Mouse (Mus musculus) heart, embryonic 14.5 days (tissue): ENCODE data around the gene Ugt1a6b. TPM values are rescaled to one million over a fixed set of nuclear protein-coding genes. Genes with fewer than 3 reads are reported as not detected.
A peak's percentile ranks its signal among the peaks of the same experiment; 100 is the strongest.

Source experiments
- ATAC-seq: fragments of 200-750 bp; cut with Nextera tagmentation; 2 replicates; pipeline ENCODE4 v1.8.0; 2017; ENCODE audit warnings: low read depth, moderate TSS enrichment; ENCODE audit not compliant: insufficient number of reproducible peaks, insufficient read depth, low FRiP score
- H3K27ac ChIP-seq, 2 experiments: fragments of 200-500 bp in 1 of 2; fragments of 300-500 bp in 1 of 2; sonication (generic) in 1 of 2; replicated peaks in 1 of 2; 2 replicates each; pipeline ENCODE4 v1.5.1; 2012 to 2014; ENCODE audit warnings: low read depth in 2 of 2, low read length in 2 of 2, control low read depth in 1 of 2, mild to moderate bottlenecking in 1 of 2, mixed read lengths in 1 of 2; ENCODE audit not compliant: control insufficient read depth in 1 of 2, insufficient read depth in 1 of 2
- H3K27me3 ChIP-seq: fragments of 300-500 bp; sonication (generic); 2 replicates; pipeline ENCODE4 v1.6.1; 2014; ENCODE audit warnings: mild to moderate bottlenecking, low read length, control low read depth; ENCODE audit not compliant: control insufficient read depth, insufficient read depth
- H3K36me3 ChIP-seq: fragments of 300-500 bp; sonication (generic); 2 replicates; pipeline ENCODE4 v1.6.1; 2014; ENCODE audit warnings: mild to moderate bottlenecking, control low read depth, low read length, mixed read lengths; ENCODE audit not compliant: control insufficient read depth, insufficient read depth
- H3K4me1 ChIP-seq, 2 experiments: fragments of 200-500 bp in 1 of 2; fragments of 300-500 bp in 1 of 2; sonication (generic) in 1 of 2; 2 replicates each; pipeline ENCODE4 v1.6.1; 2012 to 2014; ENCODE audit warnings: low read length in 2 of 2, control low read depth in 1 of 2, mixed read lengths in 1 of 2; ENCODE audit not compliant: control insufficient read depth in 2 of 2, insufficient read depth in 2 of 2
- H3K4me2 ChIP-seq: fragments of 300-500 bp; sonication (generic); 2 replicates; pipeline ENCODE4 v1.6.1; 2014; ENCODE audit warnings: mild to moderate bottlenecking, low read length
- H3K4me3 ChIP-seq, 2 experiments: fragments of 200-500 bp in 1 of 2; fragments of 300-500 bp in 1 of 2; sonication (generic) in 1 of 2; 2 replicates each; pipeline ENCODE4 v1.5.1; 2012 to 2014; ENCODE audit warnings: low read length in 2 of 2, mild to moderate bottlenecking in 2 of 2, control low read depth in 1 of 2, low read depth in 1 of 2, moderate library complexity in 1 of 2; ENCODE audit not compliant: control insufficient read depth in 1 of 2, insufficient read depth in 1 of 2
- H3K9ac ChIP-seq: fragments of 300-500 bp; sonication (generic); 2 replicates; pipeline ENCODE4 v1.6.1; 2014; ENCODE audit warnings: mild to moderate bottlenecking, low read length
- H3K9me3 ChIP-seq: fragments of 300-500 bp; sonication (generic); 2 replicates; pipeline ENCODE4 v1.6.1; 2016; ENCODE audit warnings: low read length, control low read depth; ENCODE audit not compliant: control insufficient read depth
- WGBS: fragments of 180-500 bp; shearing (Covaris S2); extraction: QIAGEN DNeasy Blood & Tissue Kit; methylation state at CpG from one replicate; pipeline ENCODE4 v1.1.7; 2014; 5-methylcytosine and 5-hydroxymethylcytosine counted together
- polyA plus RNA-seq: library from polyadenylated mRNA; unstranded; fragments of >200 nt; fragmentation: Nextera tagmentation; extraction: Ambion mirVana; gene quantifications from 2 replicates; pipeline ENCODE4 v1.2.1, GENCODE M21; 2014

Gene Ugt1a6b
- polyA plus RNA-seq, 1 experiment from 2014 or later, result not detected

DNA sequence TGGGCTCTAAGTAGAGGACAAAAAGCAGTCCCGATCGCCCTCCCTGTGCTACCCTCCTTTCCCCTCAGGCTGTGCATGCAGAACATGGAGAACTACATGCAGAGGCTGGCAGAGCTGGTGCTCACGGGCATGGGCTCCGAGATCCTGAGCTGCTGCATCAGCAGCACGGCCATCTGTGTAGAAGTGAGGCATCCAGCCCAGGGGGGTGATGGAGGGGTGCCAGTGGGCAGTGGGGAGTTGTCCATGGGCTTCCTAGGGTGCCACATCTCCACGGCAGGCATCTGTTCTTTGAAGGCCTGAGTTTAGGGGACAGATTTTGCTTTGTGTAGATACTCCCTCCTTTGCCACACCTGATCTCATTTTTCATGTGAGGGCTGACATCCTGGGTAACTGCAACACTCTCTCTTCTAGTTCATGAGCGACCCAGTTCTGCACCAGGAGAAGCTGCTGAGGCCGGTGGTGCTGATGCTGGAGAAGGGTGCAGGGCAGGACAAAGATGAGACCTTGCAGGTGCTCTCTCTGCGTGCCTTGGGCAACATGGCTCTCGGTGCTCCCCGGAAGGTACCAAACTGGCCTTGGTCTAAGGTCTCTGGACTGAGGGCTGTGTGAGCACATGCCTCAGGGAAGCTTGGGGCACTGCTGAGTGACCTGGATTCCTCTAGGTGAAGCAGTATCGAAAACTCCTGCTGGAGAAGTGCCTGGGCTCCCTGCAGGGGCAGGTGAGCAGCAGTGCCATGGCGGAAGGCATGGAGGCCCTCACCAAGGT, 153.1 kb downstream of the Ugt1a6b start:
- no peak overlapping the region for H3K4me2 ChIP-seq
- no peak overlapping the region for H3K4me3 ChIP-seq
- no peak overlapping the region for H3K9ac ChIP-seq
- peaks cover 56% of the 10 kb centered on the region for H3K9me3 ChIP-seq
- 74% methylated on average over 13 of the region's 13 CpGs for WGBS
- H3K36me3 ChIP-seq, result peaks cover 12% of the 10 kb centered on the region
- H3K27me3 ChIP-seq, result no peaks in the 10 kb centered on the region
- H3K4me1 ChIP-seq, result peaks cover 6 to 7% of the 10 kb centered on the region in 2 experiments
- H3K27ac ChIP-seq, result no peak overlapping the region
- ATAC-seq, result no peak

DNA sequence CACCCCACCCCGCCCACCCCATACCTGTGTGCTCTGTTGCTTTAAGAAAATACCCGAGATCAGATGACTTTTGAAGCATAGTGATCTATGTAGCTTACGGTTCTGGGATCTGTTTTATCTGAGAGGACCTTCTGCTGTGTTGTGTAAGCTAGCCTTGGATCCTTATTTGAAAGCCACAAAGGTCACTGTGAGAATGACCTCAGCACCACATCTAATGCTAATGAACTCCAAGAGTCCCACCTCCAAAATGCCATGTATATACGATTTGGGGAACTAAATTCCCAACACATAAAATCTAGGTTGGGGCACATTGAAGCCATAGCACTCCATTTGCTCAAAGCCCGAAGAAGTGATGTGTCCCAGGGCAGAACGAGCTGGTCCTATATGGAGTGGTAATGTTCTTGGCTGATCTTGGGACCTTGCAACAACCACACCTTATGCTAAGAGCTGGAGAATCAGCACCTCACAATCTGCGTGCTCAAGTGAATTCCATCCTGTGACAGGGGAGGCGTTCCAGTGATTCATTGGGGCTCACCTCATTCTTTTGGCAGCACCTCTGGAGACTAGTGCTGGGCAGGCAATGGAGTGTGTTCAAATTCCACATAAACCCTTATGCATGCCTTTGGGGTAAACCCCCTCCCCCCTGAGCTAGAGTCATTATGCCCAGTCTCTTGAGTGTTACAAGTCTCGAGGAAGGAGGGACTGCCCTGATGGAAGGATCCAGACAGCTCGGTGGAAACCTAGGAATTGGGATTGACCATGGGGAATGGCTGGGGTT, 154.0 kb downstream of the Ugt1a6b start:
- no peak overlapping the region for H3K4me2 ChIP-seq
- H3K9me3 ChIP-seq, result peaks cover 50% of the 10 kb centered on the region
- no peak overlapping the region for H3K27ac ChIP-seq
- WGBS, result 71% methylated on average over 10 of the region's 10 CpGs
- no peaks in the 10 kb centered on the region for H3K27me3 ChIP-seq
- H3K4me3 ChIP-seq, result no peak overlapping the region
- ATAC-seq, result no peak
- H3K4me1 ChIP-seq, result peaks cover 7 to 12% of the 10 kb centered on the region in 2 experiments
- peaks cover 21% of the 10 kb centered on the region for H3K36me3 ChIP-seq
- no peak overlapping the region for H3K9ac ChIP-seq

DNA sequence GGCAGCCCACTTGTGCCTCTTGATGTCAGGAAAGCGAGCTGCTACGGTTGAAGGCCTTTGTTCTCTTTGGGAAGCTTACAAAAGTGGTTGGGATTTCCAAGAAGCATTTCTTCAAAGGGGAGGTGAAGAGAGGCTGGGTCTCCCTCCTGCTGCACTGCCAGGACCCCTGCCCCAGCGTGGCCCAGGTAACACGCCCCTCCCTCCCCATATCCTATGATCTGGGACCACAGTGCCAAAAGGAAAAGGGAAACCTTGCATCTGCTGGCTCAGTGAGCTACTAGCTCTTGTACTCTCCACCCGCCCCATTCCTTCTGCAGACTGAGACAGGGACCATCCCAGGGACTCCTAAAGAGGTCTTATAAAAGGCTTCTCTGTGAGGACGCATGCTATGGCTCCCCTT, 154.6 kb downstream of the Ugt1a6b start:
- no peak overlapping the region for H3K4me3 ChIP-seq
- peaks cover 44% of the 10 kb centered on the region for H3K9me3 ChIP-seq
- peaks cover 27% of the 10 kb centered on the region for H3K36me3 ChIP-seq
- no peak overlapping the region for H3K4me2 ChIP-seq
- ATAC-seq, result no peak
- peaks cover 7 to 18% of the 10 kb centered on the region in 2 experiments for H3K4me1 ChIP-seq
- 76% methylated on average over 6 of the region's 6 CpGs for WGBS
- H3K9ac ChIP-seq, result no peak overlapping the region
- H3K27ac ChIP-seq, result no peak overlapping the region
- H3K27me3 ChIP-seq, result no peaks in the 10 kb centered on the region

DNA sequence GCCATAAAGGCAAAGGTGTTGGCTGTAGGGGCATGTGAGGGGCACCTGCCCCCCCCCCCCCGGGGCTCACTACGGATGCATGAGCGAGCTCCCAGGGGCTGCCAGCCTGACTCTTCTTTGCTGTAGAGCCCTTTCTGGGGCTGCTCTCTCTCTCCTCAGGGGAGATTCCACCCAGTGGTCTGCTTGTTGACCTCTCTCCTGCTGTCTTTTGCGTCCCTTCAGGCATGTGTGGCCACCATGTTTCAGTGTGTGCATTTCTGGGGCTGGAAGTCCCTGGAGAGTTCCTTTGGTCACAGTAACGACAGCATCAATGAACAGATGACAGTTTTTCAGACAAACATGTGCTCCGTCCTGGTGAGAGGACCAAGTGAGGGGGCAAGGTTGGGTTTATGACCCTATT, 155.3 kb downstream of the Ugt1a6b start:
- H3K36me3 ChIP-seq, result peaks cover 34% of the 10 kb centered on the region
- WGBS, result 68% methylated on average over 6 of the region's 6 CpGs
- no peaks in the 10 kb centered on the region for H3K27me3 ChIP-seq
- H3K9me3 ChIP-seq, result peaks cover 37% of the 10 kb centered on the region
- no peak overlapping the region for H3K27ac ChIP-seq
- ATAC-seq, result no peak
- no peak overlapping the region for H3K4me3 ChIP-seq
- peaks cover 7 to 22% of the 10 kb centered on the region in 2 experiments for H3K4me1 ChIP-seq
- H3K4me2 ChIP-seq, result no peak overlapping the region
- H3K9ac ChIP-seq, result no peak overlapping the region

DNA sequence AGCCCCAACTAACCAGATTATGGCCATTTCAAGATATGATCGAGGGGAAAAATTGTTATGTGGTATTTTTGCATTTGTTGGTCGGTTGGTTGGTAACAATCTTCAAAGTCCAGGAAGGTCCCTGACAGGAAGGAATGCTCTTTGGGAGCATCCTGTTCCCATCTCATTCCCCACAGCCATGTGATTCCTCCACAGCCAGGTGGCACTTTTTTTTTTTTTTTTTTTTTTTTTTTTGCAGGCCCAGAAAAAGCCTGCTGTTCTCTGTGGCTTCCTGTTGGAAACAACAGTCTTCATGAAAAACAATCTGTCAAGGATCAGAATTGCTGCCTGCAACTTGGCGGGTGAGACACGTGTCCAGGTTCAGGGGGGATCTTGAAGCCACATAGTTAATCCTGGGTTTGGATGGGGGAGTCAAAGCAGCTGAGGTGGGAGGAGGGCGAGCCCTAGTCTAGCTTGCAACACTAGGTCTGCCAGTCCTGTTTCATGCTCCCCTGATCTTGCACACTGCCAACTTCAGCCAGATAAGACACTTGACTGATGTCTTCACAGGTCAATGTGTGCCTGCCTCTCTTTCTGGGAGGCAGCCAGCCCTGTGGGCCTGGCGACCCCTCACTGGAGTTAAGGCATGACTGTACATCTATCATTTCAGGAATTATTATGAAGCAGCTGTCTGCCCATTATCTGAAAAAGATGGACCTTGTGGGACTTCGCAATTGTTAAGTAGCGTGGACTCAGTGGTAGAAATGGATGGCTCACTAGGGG, 156.0 kb downstream of the Ugt1a6b start:
- Histone ChIP-seq H3K9ac (0 out of 2 replicates have a peak overlapping the region, but pooled peaks have one; percentile 1), H3K4me2 (no peak overlapping the region), H3K27me3 (no peaks in the 10 kb centered on the region), H3K4me1 (peaks cover 7 to 22% of the 10 kb centered on the region in 2 experiments), H3K27ac (no peak overlapping the region), H3K4me3 (no peak overlapping the region), H3K36me3 (peaks cover 41% of the 10 kb centered on the region), H3K9me3 (peaks cover 30% of the 10 kb centered on the region)
- no peak for ATAC-seq
- 64% methylated on average over 8 of the region's 8 CpGs for WGBS

DNA sequence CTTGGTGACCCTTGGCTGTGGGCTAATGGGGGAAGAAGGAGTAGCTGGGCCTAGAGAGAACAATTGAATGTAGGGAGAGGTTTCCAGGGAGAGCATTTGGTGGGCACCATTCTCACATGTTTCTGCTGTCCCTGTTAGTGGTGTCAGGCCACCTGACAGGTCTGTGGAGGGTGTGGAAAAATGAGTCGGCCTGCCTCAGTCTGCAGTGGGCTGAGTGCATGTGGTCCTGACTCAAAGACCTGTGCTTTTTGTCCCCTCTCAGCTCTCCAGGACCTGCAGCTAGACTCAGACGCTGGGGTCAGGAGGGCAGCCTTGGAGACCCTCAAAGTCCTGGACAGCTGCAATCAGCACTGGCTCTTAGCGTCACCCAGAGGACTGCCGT, 156.6 kb downstream of the Ugt1a6b start:
- peaks cover 24% of the 10 kb centered on the region for H3K9me3 ChIP-seq
- H3K9ac ChIP-seq, result no peak overlapping the region
- H3K4me1 ChIP-seq, result peaks cover 7 to 23% of the 10 kb centered on the region in 2 experiments
- 69% methylated on average over 4 of the region's 4 CpGs for WGBS
- H3K36me3 ChIP-seq, result peaks cover 46% of the 10 kb centered on the region
- no peak overlapping the region for H3K4me2 ChIP-seq
- no peak for ATAC-seq
- no peak overlapping the region for H3K27ac ChIP-seq
- no peak overlapping the region for H3K4me3 ChIP-seq
- no peaks in the 10 kb centered on the region for H3K27me3 ChIP-seq

DNA sequence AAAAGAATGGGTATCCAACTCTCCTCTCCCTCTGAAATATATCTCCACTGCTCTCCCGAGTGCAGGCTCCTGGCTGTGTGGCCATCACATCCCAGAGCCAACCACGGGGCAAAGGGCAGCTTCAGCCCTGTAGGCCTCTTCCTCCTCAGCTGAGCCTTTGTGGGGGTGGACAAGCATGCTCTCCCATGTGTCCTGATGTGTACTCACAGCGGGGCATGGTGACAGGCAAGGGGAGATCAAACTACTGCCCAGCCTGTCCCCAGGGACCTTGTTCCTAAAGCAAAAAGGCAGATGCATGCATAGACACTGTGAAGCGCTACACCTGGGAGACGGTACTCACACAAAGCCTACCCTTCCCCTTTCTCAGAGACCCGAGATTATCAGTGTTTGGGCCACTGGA, 157.1 kb downstream of the Ugt1a6b start:
- no peak overlapping the region for H3K4me3 ChIP-seq
- no peak overlapping the region for H3K4me2 ChIP-seq
- no peaks in the 10 kb centered on the region for H3K27me3 ChIP-seq
- peaks cover 19% of the 10 kb centered on the region for H3K9me3 ChIP-seq
- ATAC-seq, result no peak
- peaks cover 51% of the 10 kb centered on the region for H3K36me3 ChIP-seq
- no peak overlapping the region for H3K9ac ChIP-seq
- H3K4me1 ChIP-seq, result peaks cover 7 to 27% of the 10 kb centered on the region in 2 experiments
- H3K27ac ChIP-seq, result no peak overlapping the region
- 72% methylated on average over 6 of the region's 6 CpGs for whole genome bisulfite sequencing
